Mouse (Mus musculus): ENCODE results near the gene Tsnax. TPM values are rescaled to one million over a fixed set of nuclear protein-coding genes. Genes with fewer than 3 reads are reported as not detected.

Tsnax gene
- total and polyA plus RNA-seq, 3 experiments: 105 to 160 TPM; not detected in 1

GRCm38 (mm10) chr8:125024085-125024484, 11.3 kb downstream of the Tsnax start (continued):
- TF ChIP-seq MAFK (IDR thresholded peaks at IDR 0.05; ENCODE audit: borderline replicate concordance, low read depth, low read length): no peak
- no peak for TF ChIP-seq POLR2AphosphoS5 (IDR thresholded peaks at IDR 0.05; ENCODE audit: borderline replicate concordance, low read depth, low read length)

GRCm38 (mm10) chr8:125027211-125027610, 14.4 kb downstream of the Tsnax start:
- Histone ChIP-seq H3K27ac (ENCODE audit: control insufficient read depth, low read depth, low read length) (no peak overlapping the region), H3K79me2 (ENCODE audit: control insufficient read depth, insufficient read depth, low read length, poor library complexity) (peaks cover 11% of the 10 kb centered on the region; the same call in 1 of the 2 replicates), H3K4me1 (ENCODE audit: control insufficient read depth in 1 of 2, insufficient read depth in 2 of 2, low read length in 2 of 2) (peaks cover 16 to 23% of the 10 kb centered on the region in 2 experiments), H3K36me3 (ENCODE audit: control insufficient read depth in 1 of 2, insufficient read depth in 2 of 2, low read length in 2 of 2) (peaks cover 23 to 29% of the 10 kb centered on the region in 2 experiments), H3K4me3 (ENCODE audit: control insufficient read depth in 1 of 2, insufficient read depth in 1 of 2, low read depth in 2 of 2, low read length in 2 of 2) (no peak overlapping the region), H3K9me3 (replicated peaks; ENCODE audit: insufficient read depth, low read length) (no peaks in the 10 kb centered on the region), H3K27me3 (ENCODE audit: control insufficient read depth in 1 of 2, insufficient read depth in 2 of 2, low read length in 2 of 2) (no peaks in the 10 kb centered on the region), H3K9ac (ENCODE audit: control insufficient read depth, low read depth, low read length, poor library complexity, severe bottlenecking) (no peak overlapping the region)
- TF ChIP-seq HCFC1 (IDR thresholded peaks at IDR 0.05; ENCODE audit: low read depth, low read length): no peak
- no peak for TF ChIP-seq MAZ (IDR thresholded peaks at IDR 0.05; ENCODE audit: low read depth, low read length)
- TF ChIP-seq BHLHE40 (IDR thresholded peaks at IDR 0.05; ENCODE audit: borderline replicate concordance, low read depth, low read length): no peak
- TF ChIP-seq SMC3 (IDR thresholded peaks at IDR 0.05; ENCODE audit: low read depth, low read length): no peak
- no peak for TF ChIP-seq MYC (IDR thresholded peaks at IDR 0.05; ENCODE audit: low read depth, low read length)
- no peak for TF ChIP-seq POLR2A (IDR thresholded peaks at IDR 0.05; ENCODE audit: control insufficient read depth in 1 of 2, insufficient read depth in 1 of 2, low read depth in 1 of 2, low read length in 2 of 2, poor library complexity in 1 of 2)
- DNase-seq (ENCODE audit: low read depth, low spot score): no peak

DNA sequence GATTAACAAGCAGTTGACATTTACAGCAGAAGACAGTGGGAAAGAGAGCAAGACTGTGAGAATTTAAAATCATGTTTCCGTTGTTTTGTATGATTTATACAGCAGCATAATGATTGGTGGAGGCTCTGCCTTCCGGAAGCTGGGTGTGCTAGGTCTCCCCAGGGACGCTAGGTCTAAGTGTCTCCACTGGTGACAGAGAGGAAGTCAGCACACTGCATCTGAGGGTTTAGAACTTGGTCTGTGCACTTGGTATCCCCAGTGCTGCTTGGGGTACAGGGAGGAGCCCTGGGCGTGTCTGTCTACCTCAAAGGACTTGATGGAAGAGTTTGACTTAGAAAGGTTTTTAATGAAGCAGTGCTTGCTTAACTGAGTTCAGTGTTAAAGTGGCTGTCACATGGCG, 16.0 kb downstream of the Tsnax start:
- H3K4me1 ChIP-seq (ENCODE audit: control insufficient read depth in 1 of 2, insufficient read depth in 2 of 2, low read length in 2 of 2): peaks cover 16 to 20% of the 10 kb centered on the region in 2 experiments
- peak; percentile 24 for DNase-seq (ENCODE audit: low read depth, low spot score)
- H3K9ac ChIP-seq (ENCODE audit: control insufficient read depth, low read depth, low read length, poor library complexity, severe bottlenecking): no peak overlapping the region
- peaks cover 11% of the 10 kb centered on the region; the same call in 1 of the 2 replicates for H3K79me2 ChIP-seq (ENCODE audit: control insufficient read depth, insufficient read depth, low read length, poor library complexity)
- H3K36me3 ChIP-seq (ENCODE audit: control insufficient read depth in 1 of 2, insufficient read depth in 2 of 2, low read length in 2 of 2): peaks cover 20 to 32% of the 10 kb centered on the region in 2 experiments
- TF ChIP-seq ELF1 (IDR thresholded peaks at IDR 0.05; ENCODE audit: low read depth, low read length) (no peak), USF2 (IDR thresholded peaks at IDR 0.05; ENCODE audit: borderline replicate concordance in 1 of 2, insufficient read depth in 1 of 2, low read depth in 1 of 2, low read length in 2 of 2) (no peak), CHD1 (IDR thresholded peaks at IDR 0.05; ENCODE audit: low read depth, low read length) (no peak), KAT2A (conservative IDR thresholded peaks at IDR 0.05; ENCODE audit: low read depth, low read length) (no peak), MAFK (IDR thresholded peaks at IDR 0.05; ENCODE audit: borderline replicate concordance, low read depth, low read length) (no peak), USF1 (IDR thresholded peaks at IDR 0.05; ENCODE audit: low read depth, low read length) (no peak), BHLHE40 (IDR thresholded peaks at IDR 0.05; ENCODE audit: borderline replicate concordance, low read depth, low read length) (no peak), MYC (IDR thresholded peaks at IDR 0.05; ENCODE audit: low read depth, low read length) (no peak), E2F4 (IDR thresholded peaks at IDR 0.05; ENCODE audit: borderline replicate concordance, low read depth, low read length) (no peak), UBTF (IDR thresholded peaks at IDR 0.05; ENCODE audit: borderline replicate concordance, insufficient read depth, low read depth, low read length) (no peak), NELFE (IDR thresholded peaks at IDR 0.05; ENCODE audit: low read depth, low read length) (no peak), MEF2A (IDR thresholded peaks at IDR 0.05; ENCODE audit: extremely low read depth, insufficient replicate concordance, low read depth, low read length, poor library complexity, severe bottlenecking) (no peak), TCF12 (IDR thresholded peaks at IDR 0.05; ENCODE audit: low read depth, low read length) (no peak)
- H3K27me3 ChIP-seq (ENCODE audit: control insufficient read depth in 1 of 2, insufficient read depth in 2 of 2, low read length in 2 of 2): no peaks in the 10 kb centered on the region
- no peaks in the 10 kb centered on the region for H3K9me3 ChIP-seq (replicated peaks; ENCODE audit: insufficient read depth, low read length)
- H3K4me3 ChIP-seq (ENCODE audit: control insufficient read depth in 1 of 2, insufficient read depth in 1 of 2, low read depth in 2 of 2, low read length in 2 of 2): no peak overlapping the region
- no peak overlapping the region for H3K27ac ChIP-seq (ENCODE audit: control insufficient read depth, low read depth, low read length)
